Mouse (Mus musculus) MEL (cell line): ENCODE measurements at regions not wholly inside any gene's neighbourhood (a gene's known extent, or its start where the extent isn't known, plus 50 kb on each side); places are given as distances from the start of the nearest gene placed in this dataset.

Experiments
- DNase-seq: peaks from one replicate; pipeline ENCODE4 v3.0.0; 2011; ENCODE audit warnings: low read depth, low spot score
- H3K27ac ChIP-seq: 2 replicates; pipeline ENCODE4 v1.5.1; 2012; ENCODE audit warnings: low read depth, mild to moderate bottlenecking, control low read depth, low read length, moderate library complexity; ENCODE audit not compliant: control insufficient read depth
- H3K27me3 ChIP-seq, 2 experiments: fragments of 150-350 bp in 1 of 2; sonication (generic) in 1 of 2; 2 replicates each; pipeline ENCODE4 v1.6.1; 2012; ENCODE audit warnings: low read length in 2 of 2, mild to moderate bottlenecking in 2 of 2, improper control_type of control experiment in 1 of 2, moderate library complexity in 1 of 2; ENCODE audit not compliant: insufficient read depth in 2 of 2, control insufficient read depth in 1 of 2
- H3K36me3 ChIP-seq, 2 experiments: 2 replicates each; pipeline ENCODE4 v1.6.1; 2012 to 2014; ENCODE audit warnings: low read length in 2 of 2, improper control_type of control experiment in 1 of 2, inconsistent platforms in 1 of 2, mild to moderate bottlenecking in 1 of 2; ENCODE audit not compliant: insufficient read depth in 2 of 2, control insufficient read depth in 1 of 2
- H3K4me1 ChIP-seq, 2 experiments: fragments of 150-350 bp in 1 of 2; sonication (generic) in 1 of 2; 2 replicates each; pipeline ENCODE4 v1.6.1; 2012; ENCODE audit warnings: low read length in 2 of 2, improper control_type of control experiment in 1 of 2, mild to moderate bottlenecking in 1 of 2; ENCODE audit not compliant: insufficient read depth in 2 of 2, control insufficient read depth in 1 of 2
- H3K4me3 ChIP-seq, 2 experiments: fragments of 150-350 bp in 1 of 2; sonication (generic) in 1 of 2; 2 replicates each; pipeline ENCODE4 v1.5.1; 2012; ENCODE audit warnings: low read depth in 2 of 2, low read length in 2 of 2, mild to moderate bottlenecking in 2 of 2, moderate library complexity in 2 of 2, control low read depth in 1 of 2, improper control_type of control experiment in 1 of 2; ENCODE audit not compliant: control insufficient read depth in 1 of 2, insufficient read depth in 1 of 2
- H3K79me2 ChIP-seq: 2 replicates; pipeline ENCODE4 v1.6.1; 2012; ENCODE audit warnings: mild to moderate bottlenecking, low read length, moderate library complexity; ENCODE audit not compliant: control insufficient read depth, poor library complexity, insufficient read depth
- H3K9ac ChIP-seq: 2 replicates; pipeline ENCODE4 v1.6.1; 2012; ENCODE audit warnings: low read depth, mild to moderate bottlenecking, control low read depth, low read length, moderate library complexity; ENCODE audit not compliant: control insufficient read depth, poor library complexity, severe bottlenecking
- H3K9me3 ChIP-seq: fragments of 150-350 bp; sonication (generic); replicated peaks from 2 replicates; pipeline ENCODE4 v1.6.1; 2012; ENCODE audit warnings: mild to moderate bottlenecking, low read length, improper control_type of control experiment, moderate library complexity; ENCODE audit not compliant: insufficient read depth
- BHLHE40 ChIP-seq: IDR thresholded peaks from 2 replicates; pipeline ENCODE4 v1.6.1; 2012; ENCODE audit warnings: low read depth, mild to moderate bottlenecking, inconsistent platforms, low read length, improper control_type of control experiment, borderline replicate concordance
- CTCF ChIP-seq, 3 experiments: IDR thresholded peaks in 2 of 3; conservative IDR thresholded peaks in 1 of 3; 2 replicates each; pipeline ENCODE4 v1.5.1; 2011 to 2012; ENCODE audit warnings: low read length in 3 of 3, low read depth in 2 of 3, mild to moderate bottlenecking in 2 of 3, improper control_type of control experiment in 1 of 3, inconsistent platforms in 1 of 3, mixed read lengths in 1 of 3, moderate library complexity in 1 of 3; ENCODE audit not compliant: control insufficient read depth in 1 of 3, insufficient read depth in 1 of 3, poor library complexity in 1 of 3, severe bottlenecking in 1 of 3
- EP300 ChIP-seq, 2 experiments: IDR thresholded peaks; 2 replicates each; pipeline ENCODE4 v1.6.1; 2011; ENCODE audit warnings: improper control_type of control experiment in 2 of 2, low read length in 2 of 2, low read depth in 1 of 2, mild to moderate bottlenecking in 1 of 2
- HCFC1 ChIP-seq: IDR thresholded peaks from 2 replicates; pipeline ENCODE4 v1.6.1; 2012; ENCODE audit warnings: low read depth, mild to moderate bottlenecking, inconsistent platforms, low read length, improper control_type of control experiment, moderate library complexity
- KAT2A ChIP-seq: conservative IDR thresholded peaks from 2 replicates; pipeline ENCODE4 v1.6.1; 2012; ENCODE audit warnings: low read depth, low read length, improper control_type of control experiment, inconsistent platforms
- MAZ ChIP-seq: IDR thresholded peaks from 2 replicates; pipeline ENCODE4 v1.6.1; 2012; ENCODE audit warnings: low read depth, mild to moderate bottlenecking, inconsistent platforms, low read length, improper control_type of control experiment
- MXI1 ChIP-seq: IDR thresholded peaks from 2 replicates; pipeline ENCODE4 v1.6.1; 2011; ENCODE audit warnings: mild to moderate bottlenecking, low read depth, low read length, improper control_type of control experiment
- NELFE ChIP-seq: IDR thresholded peaks from 2 replicates; pipeline ENCODE4 v1.6.1; 2011; ENCODE audit warnings: low read depth, low read length, improper control_type of control experiment
- NRF1 ChIP-seq: IDR thresholded peaks from 2 replicates; pipeline ENCODE4 v1.6.1; 2014; ENCODE audit warnings: low read depth, mild to moderate bottlenecking, inconsistent platforms, low read length, improper control_type of control experiment, moderate library complexity; ENCODE audit not compliant: poor library complexity, insufficient read depth, severe bottlenecking
- POLR2A ChIP-seq, 2 experiments: IDR thresholded peaks; 2 replicates each; pipeline ENCODE4 v1.6.1; 2011 to 2012; ENCODE audit warnings: low read length in 2 of 2, mild to moderate bottlenecking in 2 of 2, control low read depth in 1 of 2, improper control_type of control experiment in 1 of 2, low read depth in 1 of 2, moderate library complexity in 1 of 2; ENCODE audit not compliant: control insufficient read depth in 1 of 2, insufficient read depth in 1 of 2, poor library complexity in 1 of 2
- POLR2AphosphoS5 ChIP-seq: IDR thresholded peaks from 2 replicates; pipeline ENCODE4 v1.6.1; 2012; ENCODE audit warnings: low read depth, borderline replicate concordance, mild to moderate bottlenecking, inconsistent platforms, low read length, moderate library complexity, mixed read lengths
- RAD21 ChIP-seq: IDR thresholded peaks from 2 replicates; pipeline ENCODE4 v1.6.1; 2011; ENCODE audit warnings: mild to moderate bottlenecking, low read depth, low read length, improper control_type of control experiment
- SIN3A ChIP-seq: IDR thresholded peaks from 2 replicates; pipeline ENCODE4 v1.6.1; 2012; ENCODE audit warnings: low read length, improper control_type of control experiment, inconsistent platforms
- TAL1 ChIP-seq: IDR thresholded peaks from 2 replicates; pipeline ENCODE4 v1.6.1; 2012; ENCODE audit warnings: mild to moderate bottlenecking, inconsistent platforms, low read length, moderate library complexity, mixed read lengths
- TBP ChIP-seq: IDR thresholded peaks from 2 replicates; pipeline ENCODE4 v1.8.0; 2011; ENCODE audit warnings: low read depth, low read length, improper control_type of control experiment
- TCF12 ChIP-seq: IDR thresholded peaks from 2 replicates; pipeline ENCODE4 v1.6.1; 2014; ENCODE audit warnings: low read depth, mild to moderate bottlenecking, inconsistent platforms, low read length, improper control_type of control experiment, moderate library complexity
- ZMIZ1 ChIP-seq: IDR thresholded peaks from 2 replicates; pipeline ENCODE4 v1.6.1; 2012; ENCODE audit warnings: low read depth, mild to moderate bottlenecking, inconsistent platforms, low read length, improper control_type of control experiment, moderate library complexity

DNA sequence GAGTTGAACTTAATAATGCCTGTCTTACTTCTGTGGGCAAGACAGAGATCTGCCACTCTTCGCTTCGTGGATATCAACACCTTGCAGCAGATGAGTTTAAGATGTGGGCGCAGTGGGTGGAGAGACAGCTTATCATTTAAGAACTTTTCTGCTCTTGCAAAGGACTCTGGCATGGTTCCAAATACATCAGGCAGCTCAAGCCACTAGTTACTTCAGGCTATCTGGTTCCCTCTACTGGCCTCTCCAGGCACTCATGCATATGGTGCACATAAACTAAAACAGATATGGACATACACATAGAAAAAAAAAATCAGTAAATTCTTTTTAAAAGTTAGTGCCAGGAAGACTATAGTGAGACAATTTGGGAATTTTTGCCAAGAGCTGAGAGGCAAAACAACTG, 560.5 kb upstream of the Sall1 start:
- Histone ChIP-seq H3K9ac (no peak overlapping the region), H3K79me2 (no peaks in the 10 kb centered on the region), H3K4me1 (no peaks in the 10 kb centered on the region), H3K9me3 (no peaks in the 10 kb centered on the region), H3K4me3 (no peak overlapping the region), H3K27me3 (no peaks in the 10 kb centered on the region), H3K36me3 (no peaks in the 10 kb centered on the region), H3K27ac (no peak overlapping the region)
- TF ChIP-seq POLR2A (IDR thresholded peaks at IDR 0.05; ENCODE audit: control insufficient read depth in 1 of 2, insufficient read depth in 1 of 2, low read depth in 1 of 2, low read length in 2 of 2, poor library complexity in 1 of 2) (no peak), MAZ (no peak), TCF12 (0 out of 2 replicates have a peak, but pooled peaks have one; percentile 23), MXI1 (no peak), SIN3A (no peak), EP300 (IDR thresholded peaks at IDR 0.05; ENCODE audit: low read depth in 1 of 2, low read length in 2 of 2) (peak in 1 of 2 experiments; percentile 39; a peak in 1 of 4 replicates), CTCF (IDR thresholded peaks at IDR 0.05 in 2 of 3, conservative IDR thresholded peaks at IDR 0.05 in 1 of 3; ENCODE audit: control insufficient read depth in 1 of 3, insufficient read depth in 1 of 3, low read depth in 2 of 3, low read length in 3 of 3, poor library complexity in 1 of 3, severe bottlenecking in 1 of 3) (peak in 1 of 3 experiments; percentile 7; a peak in 1 of 6 replicates), POLR2AphosphoS5 (no peak), ZMIZ1 (no peak), HCFC1 (no peak)
- peak; percentile 48 for DNase-seq

DNA sequence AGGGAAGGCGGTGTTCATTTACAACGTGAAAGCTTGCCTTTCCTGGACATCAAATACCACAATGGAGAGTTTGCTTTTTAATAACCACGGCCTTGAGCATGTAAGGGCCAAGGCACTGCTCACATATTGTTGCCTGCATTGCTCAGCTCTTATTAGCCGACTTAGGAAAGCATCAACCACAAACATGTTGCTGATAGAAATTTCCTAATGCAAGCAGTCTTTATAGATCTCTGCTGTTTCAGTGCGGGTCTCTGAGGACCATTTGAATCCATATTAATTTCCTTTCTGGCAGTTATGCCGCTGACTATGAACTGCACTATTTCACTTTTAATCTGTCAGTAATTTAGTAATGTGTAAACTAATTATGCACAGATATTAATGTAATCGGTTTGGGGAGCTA, 552.4 kb upstream of the Sall1 start:
- no peaks in the 10 kb centered on the region for H3K9me3 ChIP-seq
- no peak overlapping the region for H3K27ac ChIP-seq
- no peaks in the 10 kb centered on the region for H3K36me3 ChIP-seq
- H3K4me3 ChIP-seq = no peak overlapping the region
- DNase-seq = no peak
- H3K4me1 ChIP-seq = no peaks in the 10 kb centered on the region
- no peaks in the 10 kb centered on the region for H3K27me3 ChIP-seq
- no peak overlapping the region for H3K9ac ChIP-seq
- H3K79me2 ChIP-seq = no peaks in the 10 kb centered on the region
- TF ChIP-seq NELFE (no peak), POLR2AphosphoS5 (no peak), BHLHE40 (no peak), TBP (no peak), TAL1 (no peak), RAD21 (no peak), KAT2A (no peak)

DNA sequence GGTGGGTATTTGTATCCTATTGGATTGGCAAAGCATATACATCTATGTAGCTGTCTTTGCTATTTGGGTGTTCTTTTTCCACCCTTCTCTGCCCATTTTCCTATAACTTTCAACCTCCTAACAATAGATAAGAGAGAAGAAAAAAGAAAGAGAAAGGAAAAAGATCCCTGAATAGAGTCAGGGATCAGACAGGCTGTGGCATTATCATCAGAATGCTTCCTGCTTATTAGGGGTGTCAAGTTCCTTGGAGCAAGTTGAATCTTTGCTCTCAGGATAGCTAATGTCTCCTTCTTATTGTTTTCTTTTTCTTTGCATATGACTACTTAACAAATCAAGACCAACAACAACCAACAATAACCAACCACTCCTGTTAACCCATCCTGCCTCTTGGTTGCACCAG, 539.1 kb upstream of the Sall1 start:
- no peaks in the 10 kb centered on the region for H3K27me3 ChIP-seq
- no peaks in the 10 kb centered on the region for H3K9me3 ChIP-seq
- TF ChIP-seq EP300 (IDR thresholded peaks at IDR 0.05; ENCODE audit: low read depth in 1 of 2, low read length in 2 of 2) (no peak), NRF1 (no peak)
- DNase-seq = no peak
- no peaks in the 10 kb centered on the region for H3K79me2 ChIP-seq
- H3K27ac ChIP-seq = no peak overlapping the region
- H3K9ac ChIP-seq = no peak overlapping the region
- no peaks in the 10 kb centered on the region for H3K4me1 ChIP-seq
- no peaks in the 10 kb centered on the region for H3K36me3 ChIP-seq
- H3K4me3 ChIP-seq = no peak overlapping the region
